Mouse (Mus musculus): ENCODE results near the gene Bcl2l13.
"Not testable (repeated sequence)": the region's sequence is repeated elsewhere in the genome, so short reads cannot be mapped to it uniquely, and the experiment has no call there.

Bcl2l13 gene

DNA sequence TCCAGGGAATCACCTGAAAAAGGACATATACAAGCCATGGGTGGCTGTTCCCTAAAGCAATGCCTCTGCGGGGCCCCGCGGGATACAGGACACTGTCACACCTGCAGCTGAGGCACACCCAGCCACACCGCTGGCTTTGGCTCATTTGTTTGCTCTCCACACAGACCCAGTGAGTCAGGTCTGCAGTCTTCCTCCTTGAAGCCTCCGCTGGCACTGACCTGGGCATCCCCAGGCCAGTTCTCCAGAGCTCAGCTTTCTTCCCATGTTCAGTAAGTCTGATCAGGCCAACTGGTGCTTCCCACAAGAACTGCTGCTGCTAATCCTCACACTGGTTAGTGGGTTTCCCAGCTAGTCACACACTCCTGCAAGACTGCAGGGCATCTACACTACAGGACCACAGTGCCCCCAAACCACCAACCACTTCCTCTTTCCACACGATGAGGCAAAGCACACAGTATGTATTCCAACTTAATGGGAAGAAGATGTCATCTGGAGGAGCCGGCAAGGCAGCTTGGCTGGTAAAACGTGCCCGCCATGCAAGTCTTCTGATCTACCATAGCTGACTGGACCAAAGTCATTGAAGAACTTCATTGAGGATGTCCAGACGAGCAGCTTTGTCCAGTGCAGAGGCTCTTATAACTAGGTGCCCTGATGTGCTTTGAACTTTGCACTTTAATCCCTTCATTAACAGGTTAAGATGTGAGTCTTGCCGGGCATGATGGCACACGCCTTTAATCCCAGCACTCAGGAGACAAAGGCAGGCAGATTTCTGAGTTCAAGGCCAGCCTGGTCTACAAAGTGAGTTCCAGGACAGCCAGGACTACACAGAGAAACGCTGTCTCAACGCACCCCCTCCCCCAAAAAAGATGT lies 66.0 kb downstream of the Bcl2l13 start:
- DNase-seq: no peak

GRCm38 (mm10) chr6:120903450-120903912 lies 67.5 kb downstream of the Bcl2l13 start:
- peak in 1 of 2 experiments; percentile 23 for DNase-seq

- DNase-seq: no peak
Observed at GRCm38 (mm10) chr6:120903961-120904360, 67.9 kb downstream of the Bcl2l13 start.

DNA sequence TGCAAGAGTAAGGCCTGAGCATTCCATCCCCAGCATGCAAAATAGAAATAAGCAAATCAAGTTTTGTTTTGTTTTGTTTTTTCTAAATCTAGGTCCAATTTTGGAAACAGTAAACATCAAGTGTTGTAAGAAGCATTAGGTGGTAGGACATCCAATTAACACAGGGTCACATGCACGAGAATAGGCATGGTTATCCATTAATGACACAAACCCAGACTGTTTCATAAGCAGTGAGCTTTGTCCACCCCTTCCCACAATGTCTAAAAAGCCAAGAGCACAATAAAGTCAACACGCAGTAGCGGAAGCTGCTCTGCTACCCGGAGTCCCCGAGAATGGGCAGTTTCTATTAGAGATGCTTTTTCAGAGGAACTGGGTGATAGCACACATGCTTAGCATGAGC lies 69.1 kb downstream of the Bcl2l13 start:
- DNase-seq: no peak

DNA sequence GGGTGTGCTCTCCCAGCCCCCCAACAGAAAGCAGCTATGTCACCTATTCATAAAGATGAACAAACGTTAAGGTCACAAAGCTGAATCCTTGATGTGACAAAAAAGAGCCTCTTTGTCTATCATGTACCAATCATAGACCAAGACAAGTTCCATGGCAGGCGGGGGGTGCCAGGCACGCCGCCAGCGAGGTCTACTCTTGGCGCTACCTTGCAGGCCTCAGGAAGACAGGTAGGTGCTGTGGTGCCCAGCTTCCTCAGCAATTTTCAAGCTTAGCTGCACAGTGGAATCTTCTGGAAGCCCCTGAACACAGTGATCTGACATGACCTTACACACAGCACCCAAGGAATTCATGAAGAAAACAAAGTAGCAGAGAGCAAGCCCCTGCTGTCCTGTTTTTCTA lies 70.5 kb downstream of the Bcl2l13 start:
- DNase-seq: no peak

GRCm38 (mm10) chr6:120907876-120908597 lies 72.0 kb downstream of the Bcl2l13 start:
- DNase-seq: not testable (repeated sequence)

DNA sequence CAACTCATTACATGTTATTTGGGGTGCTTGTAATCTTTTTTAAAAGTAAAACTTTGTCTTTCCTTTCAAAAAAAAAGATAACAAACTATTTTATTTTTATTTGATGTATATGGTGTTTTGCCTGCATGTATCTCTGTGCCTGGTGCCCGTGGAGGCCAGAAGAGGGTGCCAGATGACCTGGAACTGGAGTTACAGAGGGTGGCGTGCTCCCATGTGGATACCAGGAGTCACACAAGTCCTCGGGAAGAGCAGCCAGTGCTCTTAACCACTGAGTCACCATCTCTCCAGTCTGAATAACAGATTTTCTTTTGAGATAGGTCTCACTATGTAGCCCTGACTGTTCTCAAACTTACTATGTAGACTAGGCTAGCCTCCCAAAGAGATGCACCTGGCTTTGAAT lies 73.5 kb downstream of the Bcl2l13 start:
- no peak for DNase-seq

DNA sequence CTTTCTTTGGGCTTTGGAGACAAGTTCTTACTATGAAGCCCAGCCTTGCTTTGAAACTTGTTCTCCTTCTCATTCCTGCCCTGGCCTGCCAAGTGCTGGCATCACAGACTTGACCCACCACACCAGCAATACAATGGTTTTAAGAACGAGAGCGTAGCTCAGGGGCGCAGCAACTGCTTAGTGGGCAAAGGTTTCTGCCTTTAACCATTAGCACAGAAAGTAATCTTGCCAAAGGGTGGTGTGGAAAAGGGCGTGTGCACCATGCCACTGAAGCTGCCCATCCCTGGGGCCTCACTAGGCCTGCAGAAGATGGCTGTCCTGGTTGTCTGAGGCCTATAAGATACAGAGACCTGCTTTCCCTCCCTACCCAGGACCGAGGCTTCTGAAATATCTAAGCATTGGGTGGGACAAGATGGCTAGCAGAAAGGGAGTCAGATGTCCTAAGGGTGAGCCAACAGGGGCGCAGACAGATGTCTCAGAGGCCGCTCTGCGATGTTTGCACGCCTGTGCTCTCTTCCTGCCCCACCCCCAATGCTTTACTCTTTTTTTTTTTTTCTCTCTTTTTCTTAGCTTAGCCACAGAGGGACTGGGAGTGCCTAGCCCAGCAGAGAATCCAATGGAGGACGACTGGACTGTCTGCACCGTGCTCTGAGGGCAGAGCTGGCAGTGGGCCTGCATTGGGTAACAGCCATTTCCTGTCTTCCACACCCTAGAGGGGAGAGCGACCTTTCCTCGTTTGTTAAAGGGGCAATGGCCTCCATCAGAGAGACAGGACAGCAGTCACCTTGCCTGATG lies 75.4 kb downstream of the Bcl2l13 start:
- DNase-seq: no peak

DNA sequence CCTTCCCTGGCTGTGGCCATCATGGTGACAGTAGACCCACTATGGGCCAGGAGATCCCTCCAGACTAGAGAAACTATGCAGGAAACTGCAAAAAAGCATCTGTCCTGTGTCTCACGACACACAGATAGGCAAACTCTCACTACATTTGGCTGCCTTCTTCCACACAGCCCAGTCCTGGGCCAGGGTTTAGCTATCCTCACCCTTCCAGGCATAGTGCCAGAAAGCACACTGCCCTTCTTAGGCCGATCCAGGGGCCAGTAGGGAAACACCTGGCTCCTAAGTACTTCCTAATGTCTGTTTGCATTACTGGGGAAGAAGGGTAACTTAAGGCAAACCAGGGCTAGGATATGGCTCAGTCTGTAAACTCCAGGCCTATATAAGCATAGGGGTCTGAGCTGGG lies 76.9 kb downstream of the Bcl2l13 start:
- no peak for DNase-seq

- no peak for DNase-seq
Observed at GRCm38 (mm10) chr6:120913783-120914182, 77.8 kb downstream of the Bcl2l13 start.

- DNase-seq: peak in 1 of 2 experiments; percentile 42
Observed at GRCm38 (mm10) chr6:120914533-120914910, 78.5 kb downstream of the Bcl2l13 start.

- DNase-seq: peak in 1 of 2 experiments; percentile 48
Observed at GRCm38 (mm10) chr6:120914911-120915648, 79.1 kb downstream of the Bcl2l13 start.

DNA sequence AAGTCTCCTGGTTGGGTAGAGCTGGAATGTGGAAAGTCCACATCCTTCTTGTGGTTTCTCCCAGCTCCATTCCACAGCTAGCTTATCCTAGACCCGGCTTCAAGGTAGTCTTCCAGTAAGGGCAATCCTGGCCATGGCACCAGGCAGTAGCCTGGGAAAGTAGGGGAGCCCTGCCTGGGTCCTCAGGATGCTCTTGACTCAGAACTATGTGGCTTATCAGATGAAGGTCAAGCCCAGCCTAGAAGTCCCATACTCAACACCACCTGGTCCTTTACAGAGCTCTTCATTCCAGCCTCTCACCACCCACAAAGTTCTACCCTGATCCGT lies 79.6 kb downstream of the Bcl2l13 start:
- DNase-seq: no peak

DNA sequence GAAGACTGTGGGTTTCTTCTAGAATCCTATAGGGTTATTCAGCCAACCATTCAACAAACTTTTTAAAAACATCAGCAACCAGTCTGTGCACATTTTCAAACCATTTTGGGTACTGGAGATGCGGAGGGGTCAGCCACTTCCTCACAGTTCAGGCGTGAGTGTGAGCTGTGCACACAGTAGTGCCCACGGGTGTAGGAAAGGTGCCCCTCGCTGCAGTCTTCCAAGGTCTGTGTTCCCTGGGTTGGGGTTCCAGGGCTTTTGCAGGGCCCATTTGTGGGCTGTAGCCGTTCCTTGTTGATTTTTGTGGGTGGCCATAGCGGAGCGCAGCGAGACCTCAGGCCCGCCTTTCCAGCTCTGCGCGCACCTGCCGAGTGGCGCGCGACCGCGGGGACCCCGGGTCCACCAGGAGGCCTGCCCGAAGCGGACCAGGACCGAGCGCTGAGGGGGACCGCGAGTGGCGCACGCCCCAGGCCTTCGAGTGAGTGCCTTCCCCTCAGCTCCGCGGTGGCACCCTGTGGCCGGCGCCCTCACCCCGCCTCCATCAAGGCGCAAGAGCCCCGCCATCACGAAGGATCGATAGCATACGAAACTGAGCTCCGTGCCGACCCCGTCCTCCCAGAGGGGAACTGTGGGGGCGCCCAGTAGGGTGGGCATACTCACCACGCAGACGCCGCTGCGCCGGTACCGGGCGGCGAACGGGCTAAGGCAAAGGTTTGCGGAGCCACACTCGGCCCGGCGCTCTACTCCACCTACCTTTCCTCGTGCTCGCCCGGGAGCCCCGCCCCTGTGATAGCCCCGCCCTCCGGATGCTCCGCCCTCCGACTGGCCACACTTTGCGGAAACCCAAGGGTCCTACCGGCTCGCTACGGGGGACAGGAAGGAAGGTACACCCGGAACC lies 80.3 kb downstream of the Bcl2l13 start, which contains the start of gene Bid:
Bid (minus strand) TSS at position 780 of the 898 bp plus-strand sequence.
- DNase-seq: peak; percentile 70 to 82

GRCm38 (mm10) chr6:120916972-120917881 lies 81.2 kb downstream of the Bcl2l13 start:
- DNase-seq: not testable (repeated sequence)

GRCm38 (mm10) chr6:120917975-120918374 lies 82.0 kb downstream of the Bcl2l13 start:
- no peak for DNase-seq

DNA sequence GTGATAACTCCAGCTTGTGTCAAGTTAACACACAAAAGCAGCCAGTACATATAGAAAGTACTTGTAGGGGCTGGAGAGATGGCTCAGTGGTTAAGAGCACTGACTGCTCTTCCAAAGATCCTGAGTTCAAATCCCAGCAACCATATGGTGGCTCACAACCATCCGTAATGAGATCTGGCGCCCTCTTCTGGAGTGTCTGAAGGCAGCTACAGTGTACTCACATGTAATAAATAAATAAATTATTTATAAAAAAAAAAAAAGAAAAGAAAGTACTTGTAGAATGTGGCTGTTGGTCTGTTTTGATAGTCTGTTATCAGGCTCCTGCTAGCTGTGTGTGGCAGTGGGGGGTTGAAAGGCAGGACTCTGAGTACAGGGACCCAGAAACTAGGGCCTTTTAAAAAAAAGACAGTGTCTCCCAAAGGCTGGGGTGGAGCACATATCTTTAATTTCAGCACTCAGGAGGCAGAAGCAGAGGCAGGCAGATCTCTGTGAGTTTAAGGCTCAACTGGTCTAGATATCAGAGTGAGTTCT lies 88.8 kb downstream of the Bcl2l13 start:
- not testable (repeated sequence) for DNase-seq

GRCm38 (mm10) chr6:120926880-120927279 lies 90.9 kb downstream of the Bcl2l13 start:
- DNase-seq: no peak

- peak; percentile 52 to 72 for DNase-seq
Observed at GRCm38 (mm10) chr6:120927765-120928164, 91.8 kb downstream of the Bcl2l13 start.

- no peak for DNase-seq
Observed at GRCm38 (mm10) chr6:120929421-120929820, 93.4 kb downstream of the Bcl2l13 start.
